Mouse (Mus musculus): ENCODE results near the gene Fam43b. TPM values are rescaled to one million over a fixed set of nuclear protein-coding genes. Genes with fewer than 3 reads are reported as not detected.
A peak's percentile ranks its signal among the peaks of the same experiment; 100 is the strongest.
"Not testable (repeated sequence)": the region's sequence is repeated elsewhere in the genome, so short reads cannot be mapped to it uniquely, and the experiment has no call there.

Fam43b gene
- polyA plus RNA-seq (2014; fragmentation: Nextera tagmentation; extraction: Ambion mirVana) = 0.17 and 0.25 TPM in 2 replicates

DNA sequence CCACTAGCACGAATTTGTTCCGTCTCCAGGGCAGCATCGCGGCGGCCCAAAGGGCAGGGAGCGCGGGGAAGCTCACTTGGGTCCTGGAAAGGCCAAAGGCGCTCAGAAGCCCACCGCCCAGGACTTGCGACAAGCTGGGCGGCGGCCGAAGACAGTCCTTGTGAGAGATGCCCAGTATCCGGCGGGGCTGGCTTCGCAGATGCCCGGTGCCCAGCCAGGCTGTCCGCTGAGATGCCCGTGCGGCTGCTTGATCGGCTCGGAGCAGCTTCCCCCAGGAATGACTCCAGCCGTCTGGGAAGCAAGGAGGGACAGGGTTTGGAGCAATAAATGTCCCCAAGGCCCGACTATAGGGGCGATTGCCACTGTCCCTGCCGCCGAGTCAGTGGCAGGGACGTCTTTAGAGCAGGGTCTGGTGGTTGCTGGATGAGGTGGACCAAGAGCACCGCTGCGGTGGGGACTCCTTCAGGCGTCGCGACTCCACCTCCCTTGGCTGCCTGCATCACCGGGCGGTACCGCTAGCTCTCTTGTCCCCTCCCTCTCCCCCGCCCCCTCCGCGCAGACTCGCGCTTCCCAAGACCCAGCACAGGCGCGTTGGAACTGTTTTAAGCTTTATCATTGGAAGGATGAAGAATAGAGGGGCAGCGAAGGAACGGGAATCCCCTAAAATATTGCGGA is at the start of gene Fam43b:
Gene Fam43b (minus strand): TSS at position 558 of the 675 bp plus-strand sequence.
- Histone ChIP-seq H3K27me3 (ENCODE audit: control insufficient read depth, insufficient read depth, low read length) (peaks cover 40% of the 10 kb centered on the region), H3K4me1 (ENCODE audit: control insufficient read depth, insufficient read depth, low read length) (peaks cover 10% of the 10 kb centered on the region; the same call in 1 of the 2 replicates), H3K4me3 (ENCODE audit: low read depth, low read length) (peak within 1 kb of the TSS; percentile 30), H3K4me2 (replicated peaks; ENCODE audit: low read depth, low read length) (peak within 1 kb of the TSS; percentile 57), H3K36me3 (ENCODE audit: control insufficient read depth, insufficient read depth, low read length) (no peaks in the 10 kb centered on the region), H3K9ac (replicated peaks; ENCODE audit: low read depth, low read length) (no peak within 1 kb of the TSS), H3K9me3 (ENCODE audit: control insufficient read depth, low read depth, low read length) (no peaks in the 10 kb centered on the region), H3K27ac (ENCODE audit: low read length) (no peak within 1 kb of the TSS)
- no peak for ATAC-seq (ENCODE audit: insufficient number of reproducible peaks, insufficient read depth, low FRiP score, low read depth)
- WGBS = 1% methylated on average over 46 of the region's 46 CpGs

DNA sequence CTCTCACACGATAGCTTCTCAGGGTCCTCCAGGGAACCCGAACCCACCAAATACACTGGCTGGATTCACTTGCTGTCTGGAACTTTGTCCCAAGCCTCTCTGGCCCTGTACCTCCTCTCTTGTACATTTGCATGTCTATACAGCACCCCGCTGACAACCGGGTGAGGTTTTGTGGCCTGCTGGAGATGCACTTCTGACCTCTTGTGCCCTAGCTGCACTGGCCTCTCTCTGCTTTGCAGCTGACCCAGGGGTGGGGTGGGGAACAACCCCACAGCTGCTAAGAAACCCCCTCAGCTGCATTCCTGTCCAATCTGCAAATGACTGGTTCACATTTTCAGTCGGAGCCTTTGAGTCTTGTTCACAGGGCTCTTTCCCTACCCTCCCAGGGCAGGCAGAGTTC is 48.6 kb upstream of the Fam43b start:
- Histone ChIP-seq H3K36me3 (ENCODE audit: control insufficient read depth, insufficient read depth, low read length) (peaks cover 10% of the 10 kb centered on the region), H3K9me3 (ENCODE audit: control insufficient read depth, low read depth, low read length) (no peaks in the 10 kb centered on the region), H3K9ac (replicated peaks; ENCODE audit: low read depth, low read length) (no peak overlapping the region), H3K4me1 (ENCODE audit: control insufficient read depth, insufficient read depth, low read length) (no peaks in the 10 kb centered on the region), H3K27ac (ENCODE audit: low read length) (no peak overlapping the region), H3K4me2 (replicated peaks; ENCODE audit: low read depth, low read length) (no peak overlapping the region), H3K27me3 (ENCODE audit: control insufficient read depth, insufficient read depth, low read length) (no peaks in the 10 kb centered on the region), H3K4me3 (ENCODE audit: low read depth, low read length) (no peak overlapping the region)
- 27% methylated on average over 5 of the region's 5 CpGs for WGBS
- no peak for ATAC-seq (ENCODE audit: insufficient number of reproducible peaks, insufficient read depth, low FRiP score, low read depth)

- Histone ChIP-seq H3K9ac (replicated peaks; ENCODE audit: low read depth, low read length) (no peak overlapping the region), H3K27me3 (ENCODE audit: control insufficient read depth, insufficient read depth, low read length) (no peaks in the 10 kb centered on the region), H3K4me1 (ENCODE audit: control insufficient read depth, insufficient read depth, low read length) (peaks cover 9% of the 10 kb centered on the region), H3K9me3 (ENCODE audit: control insufficient read depth, low read depth, low read length) (no peaks in the 10 kb centered on the region), H3K36me3 (ENCODE audit: control insufficient read depth, insufficient read depth, low read length) (peaks cover 41% of the 10 kb centered on the region), H3K27ac (ENCODE audit: low read length) (no peak overlapping the region), H3K4me2 (replicated peaks; ENCODE audit: low read depth, low read length) (no peak overlapping the region), H3K4me3 (ENCODE audit: low read depth, low read length) (no peak overlapping the region)
- WGBS = 40% methylated on average over 3 of the region's 3 CpGs
- no peak for ATAC-seq (ENCODE audit: insufficient number of reproducible peaks, insufficient read depth, low FRiP score, low read depth)
Measured at GRCm38 (mm10) chr4:138440062-138440461, 43.7 kb upstream of the Fam43b start.

DNA sequence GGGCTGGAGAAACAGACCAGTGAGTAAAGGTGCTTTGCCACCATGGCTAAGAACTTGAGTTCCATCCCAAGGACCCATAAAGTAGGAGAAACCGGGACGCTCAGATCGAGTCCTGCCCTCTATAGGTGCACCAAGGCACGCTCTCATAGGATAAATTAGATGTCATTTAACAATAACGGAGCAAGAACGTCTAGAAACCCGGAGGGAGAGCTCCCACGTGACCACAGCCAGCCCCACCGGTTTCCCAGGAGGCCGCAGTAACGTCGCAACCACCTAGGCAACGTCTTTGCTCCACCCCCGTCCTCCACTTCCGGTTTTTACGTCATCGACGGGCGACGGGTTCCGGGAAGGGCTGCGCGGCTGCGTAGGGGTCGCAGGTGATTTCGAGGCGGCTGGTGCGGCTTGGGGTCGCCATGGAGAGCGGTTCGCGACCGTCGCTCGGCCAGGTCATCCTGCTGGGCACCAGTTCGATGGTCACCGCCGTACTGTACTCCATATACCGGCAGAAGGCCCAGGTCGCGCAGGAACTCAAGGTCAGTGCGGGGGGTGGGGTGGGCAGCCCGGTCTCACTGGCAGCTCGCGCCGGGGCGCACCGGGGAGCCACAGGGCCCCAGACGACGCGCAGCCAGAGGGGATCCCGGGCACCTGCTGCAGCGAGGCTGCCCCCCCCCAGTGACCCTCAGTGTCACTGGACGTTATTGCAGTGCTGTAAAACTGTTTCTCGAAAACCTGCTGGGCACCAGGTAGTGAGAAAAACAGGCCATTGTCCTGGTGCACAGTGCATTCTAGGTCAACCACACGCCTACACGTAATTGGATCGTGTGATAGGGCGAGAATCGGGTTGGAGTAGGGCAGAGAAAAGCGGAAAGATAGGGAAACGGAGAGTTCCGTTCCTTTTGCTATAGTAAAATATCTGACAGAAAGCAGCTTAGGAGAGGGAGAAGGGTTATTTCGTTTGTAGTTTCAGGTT is 38.3 kb upstream of the Fam43b start, which contains the start of gene Mul1:
Gene Mul1 (plus strand): TSS at position 325 of the 970 bp plus-strand sequence.
- no peaks in the 10 kb centered on the region for H3K27me3 ChIP-seq (ENCODE audit: control insufficient read depth, insufficient read depth, low read length)
- peak within 1 kb of the TSS; percentile 89 for H3K9ac ChIP-seq (replicated peaks; ENCODE audit: low read depth, low read length)
- ATAC-seq (ENCODE audit: insufficient number of reproducible peaks, insufficient read depth, low FRiP score, low read depth) = peak; percentile 91
- H3K4me2 ChIP-seq (replicated peaks; ENCODE audit: low read depth, low read length) = peak within 1 kb of the TSS; percentile 89
- peak within 1 kb of the TSS; percentile 98 for H3K4me3 ChIP-seq (ENCODE audit: low read depth, low read length)
- H3K27ac ChIP-seq (ENCODE audit: low read length) = peak within 1 kb of the TSS; percentile 48
- peaks cover 29% of the 10 kb centered on the region for H3K36me3 ChIP-seq (ENCODE audit: control insufficient read depth, insufficient read depth, low read length)
- WGBS = 1% methylated on average over 64 of the region's 64 CpGs
- peaks cover 9% of the 10 kb centered on the region for H3K4me1 ChIP-seq (ENCODE audit: control insufficient read depth, insufficient read depth, low read length)
- no peaks in the 10 kb centered on the region for H3K9me3 ChIP-seq (ENCODE audit: control insufficient read depth, low read depth, low read length)

DNA sequence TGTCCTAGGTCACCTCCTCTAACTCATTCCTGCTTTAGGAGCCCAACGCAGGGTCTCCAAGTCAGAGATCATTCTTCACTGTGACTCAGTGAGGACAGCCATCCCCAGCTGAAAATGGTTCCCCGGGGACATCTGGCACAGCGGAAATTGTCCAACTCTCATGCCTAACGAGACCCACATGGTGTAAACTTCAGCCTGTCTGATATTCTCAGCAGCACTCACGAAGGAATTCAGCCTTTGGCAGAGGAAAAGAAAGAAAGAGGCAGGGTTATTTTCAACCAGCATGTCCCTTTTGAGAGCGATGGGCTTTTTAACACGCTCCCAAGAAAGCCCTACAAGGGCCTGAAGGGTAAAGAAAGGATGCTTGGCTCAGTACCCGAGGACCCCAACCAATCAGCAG is 35.0 kb upstream of the Fam43b start:
- H3K9ac ChIP-seq (replicated peaks; ENCODE audit: low read depth, low read length) = no peak overlapping the region
- H3K27ac ChIP-seq (ENCODE audit: low read length) = no peak overlapping the region
- peaks cover 9% of the 10 kb centered on the region for H3K4me1 ChIP-seq (ENCODE audit: control insufficient read depth, insufficient read depth, low read length)
- ATAC-seq (ENCODE audit: insufficient number of reproducible peaks, insufficient read depth, low FRiP score, low read depth) = no peak
- H3K27me3 ChIP-seq (ENCODE audit: control insufficient read depth, insufficient read depth, low read length) = no peaks in the 10 kb centered on the region
- no peaks in the 10 kb centered on the region for H3K36me3 ChIP-seq (ENCODE audit: control insufficient read depth, insufficient read depth, low read length)
- 55% methylated on average over 8 of the region's 8 CpGs for WGBS
- H3K9me3 ChIP-seq (ENCODE audit: control insufficient read depth, low read depth, low read length) = no peaks in the 10 kb centered on the region
- no peak overlapping the region for H3K4me3 ChIP-seq (ENCODE audit: low read depth, low read length)
- H3K4me2 ChIP-seq (replicated peaks; ENCODE audit: low read depth, low read length) = no peak overlapping the region

DNA sequence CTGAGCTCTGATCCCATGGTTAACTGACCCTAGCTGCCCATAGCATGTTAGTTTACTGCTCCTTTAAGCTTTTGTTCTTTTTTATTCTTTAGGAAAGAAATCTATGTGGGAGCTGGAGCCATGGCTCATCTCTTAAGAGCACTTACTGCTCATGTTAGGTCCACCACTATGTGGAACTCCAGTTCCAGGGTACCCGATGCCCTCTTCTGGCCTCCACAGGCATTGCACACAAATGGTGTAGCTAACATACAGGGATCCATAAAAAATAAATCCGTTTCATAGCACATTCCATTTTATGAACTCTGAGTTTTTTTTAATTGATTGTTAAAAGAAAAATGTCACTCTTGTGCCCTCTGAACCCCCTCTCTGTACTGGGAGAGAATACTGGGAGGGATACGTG is 33.5 kb upstream of the Fam43b start:
- no peak overlapping the region for H3K9ac ChIP-seq (replicated peaks; ENCODE audit: low read depth, low read length)
- H3K4me1 ChIP-seq (ENCODE audit: control insufficient read depth, insufficient read depth, low read length) = no peaks in the 10 kb centered on the region
- WGBS = 34% methylated on average over 3 of the region's 3 CpGs
- no peaks in the 10 kb centered on the region for H3K9me3 ChIP-seq (ENCODE audit: control insufficient read depth, low read depth, low read length)
- no peak overlapping the region for H3K4me2 ChIP-seq (replicated peaks; ENCODE audit: low read depth, low read length)
- H3K27me3 ChIP-seq (ENCODE audit: control insufficient read depth, insufficient read depth, low read length) = no peaks in the 10 kb centered on the region
- ATAC-seq (ENCODE audit: insufficient number of reproducible peaks, insufficient read depth, low FRiP score, low read depth) = no peak
- no peak overlapping the region for H3K4me3 ChIP-seq (ENCODE audit: low read depth, low read length)
- H3K36me3 ChIP-seq (ENCODE audit: control insufficient read depth, insufficient read depth, low read length) = no peaks in the 10 kb centered on the region
- no peak overlapping the region for H3K27ac ChIP-seq (ENCODE audit: low read length)

DNA sequence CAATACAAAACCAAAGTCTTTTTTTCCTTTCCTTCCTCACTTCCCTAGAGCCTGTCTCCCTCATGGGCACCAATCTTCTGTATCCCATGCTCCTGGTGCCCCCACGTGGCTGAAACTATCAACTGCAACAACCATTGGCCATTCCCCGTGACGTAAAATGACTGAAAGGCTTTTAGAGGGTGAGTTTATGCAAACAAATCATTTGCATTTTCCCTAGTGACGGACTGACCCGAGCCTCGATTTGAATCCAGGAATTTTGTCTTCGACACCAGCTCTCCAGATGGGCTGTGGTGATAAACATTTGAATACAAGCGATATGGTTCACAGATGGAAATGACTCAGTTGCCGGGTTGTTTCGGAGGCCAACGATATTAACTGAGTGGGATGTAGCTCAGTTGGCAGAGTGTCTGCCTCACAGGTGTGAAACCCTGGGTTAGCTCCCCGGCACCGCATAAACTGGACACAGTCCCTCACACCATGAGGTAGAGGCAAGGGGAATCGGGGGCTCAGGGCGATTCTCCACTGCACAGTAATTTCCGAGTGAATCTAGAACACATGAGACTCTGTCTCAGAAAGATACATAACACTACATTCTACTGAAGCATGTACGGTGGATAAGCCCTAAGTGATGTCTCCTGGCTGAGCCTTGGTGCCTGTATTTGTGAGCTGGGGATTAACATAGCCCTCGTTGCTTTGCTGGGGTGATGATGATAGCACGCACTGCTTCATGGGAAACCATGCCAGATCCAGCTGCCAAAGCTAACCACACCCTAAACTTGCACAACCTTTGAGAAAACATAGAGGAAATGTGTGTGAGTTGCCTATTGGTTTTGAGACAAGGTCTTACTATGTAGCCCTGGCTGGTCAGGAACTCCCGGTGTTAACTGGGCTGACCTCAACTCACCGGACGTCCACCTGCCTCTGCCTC is 30.7 kb upstream of the Fam43b start:
- no peak for ATAC-seq (ENCODE audit: insufficient number of reproducible peaks, insufficient read depth, low FRiP score, low read depth)
- Histone ChIP-seq H3K27me3 (ENCODE audit: control insufficient read depth, insufficient read depth, low read length) (no peaks in the 10 kb centered on the region), H3K36me3 (ENCODE audit: control insufficient read depth, insufficient read depth, low read length) (no peaks in the 10 kb centered on the region), H3K27ac (ENCODE audit: low read length) (no peak overlapping the region), H3K4me1 (ENCODE audit: control insufficient read depth, insufficient read depth, low read length) (no peaks in the 10 kb centered on the region), H3K4me3 (ENCODE audit: low read depth, low read length) (no peak overlapping the region), H3K4me2 (replicated peaks; ENCODE audit: low read depth, low read length) (no peak overlapping the region; the same call in 1 of the 2 replicates), H3K9ac (replicated peaks; ENCODE audit: low read depth, low read length) (no peak overlapping the region), H3K9me3 (ENCODE audit: control insufficient read depth, low read depth, low read length) (no peaks in the 10 kb centered on the region)
- 37% methylated on average over 22 of the region's 22 CpGs for WGBS

DNA sequence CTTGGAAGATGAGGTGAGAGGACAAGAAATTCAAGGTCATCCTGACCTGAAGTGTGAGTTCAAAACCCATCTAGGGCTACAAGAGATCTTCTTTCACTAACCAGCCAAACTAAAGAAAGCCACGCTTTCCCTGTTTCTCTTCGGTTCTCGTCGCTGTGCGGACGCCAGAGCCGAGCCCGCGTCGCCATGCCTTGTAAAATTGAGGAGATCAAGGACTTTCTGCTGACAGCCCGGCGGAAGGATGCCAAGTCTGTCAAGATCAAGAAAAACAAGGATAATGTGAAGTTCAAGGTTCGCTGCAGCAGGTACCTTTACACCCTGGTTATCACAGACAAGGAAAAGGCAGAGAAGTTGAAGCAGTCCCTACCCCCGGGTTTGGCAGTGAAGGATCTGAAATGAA is 29.3 kb upstream of the Fam43b start:
- not testable (repeated sequence) for H3K4me2 ChIP-seq (replicated peaks; ENCODE audit: low read depth, low read length); H3K27ac ChIP-seq (ENCODE audit: low read length); H3K4me3 ChIP-seq (ENCODE audit: low read depth, low read length); H3K27me3 ChIP-seq (ENCODE audit: control insufficient read depth, insufficient read depth, low read length); H3K36me3 ChIP-seq (ENCODE audit: control insufficient read depth, insufficient read depth, low read length); H3K9ac ChIP-seq (replicated peaks; ENCODE audit: low read depth, low read length); H3K4me1 ChIP-seq (ENCODE audit: control insufficient read depth, insufficient read depth, low read length); H3K9me3 ChIP-seq (ENCODE audit: control insufficient read depth, low read depth, low read length); ATAC-seq (ENCODE audit: insufficient number of reproducible peaks, insufficient read depth, low FRiP score, low read depth)
- WGBS = 85% methylated on average over 14 of the region's 14 CpGs

Data from stomach, embryonic 14.5 days (tissue).